Mouse (Mus musculus) mouse embryonic stem cell (cell line): ENCODE data around the gene Ccnh.
"Not testable (repeated sequence)": the region's sequence is repeated elsewhere in the genome, so short reads cannot be mapped to it uniquely, and the experiment has no call there.

Experiments used
- in situ Hi-C, 2 experiments: fragments of 300-500 bp; cut with MboI; formaldehyde crosslinking; loops; 1 replicate in 1 of 2; 3 replicates in 1 of 2; pipeline ENCODE4 v1.14.3; 2019 to 2020; ENCODE audit warnings: low sequenced_read_pairs in 2 of 2, low pct_unique_long_range_greater_than_20kb in 1 of 2, mixed read lengths in 1 of 2; ENCODE audit not compliant: unreplicated experiment in 1 of 2

Gene Ccnh

GRCm38 (mm10) chr13:85188903-85189643 is at the start of gene Ccnh:
Gene Ccnh (plus strand): TSS chr13:85189408.
- in situ Hi-C loops = no loop called here

- in situ Hi-C loops = not testable (repeated sequence)
Measured at GRCm38 (mm10) chr13:85143361-85143760, 45.8 kb upstream of the Ccnh start.

- in situ Hi-C loops = no loop called here
Measured at GRCm38 (mm10) chr13:85146471-85146870, 42.7 kb upstream of the Ccnh start.

- in situ Hi-C loops = loop anchor here in 1 of 2 experiments (25.0 kb wide), 1 partner anchor 192 kb away; no protein-coding TSS in a partner anchor
Measured at GRCm38 (mm10) chr13:85154746-85155145, 34.5 kb upstream of the Ccnh start.

- in situ Hi-C loops = loop anchor here (10.0 to 25.0 kb wide), 2 partner anchors 198 to 205 kb away; no protein-coding TSS in a partner anchor
Measured at GRCm38 (mm10) chr13:85159971-85160370, 29.2 kb upstream of the Ccnh start.

GRCm38 (mm10) chr13:85164512-85165124 is 24.6 kb upstream of the Ccnh start:
- in situ Hi-C loops = loop anchor here (10.0 to 25.0 kb wide), 2 partner anchors 202 to 210 kb away; no protein-coding TSS in a partner anchor

GRCm38 (mm10) chr13:85189644-85190121 is 475 bp downstream of the Ccnh start:
- in situ Hi-C loops = no loop called here

GRCm38 (mm10) chr13:85191253-85191652 is 2.0 kb downstream of the Ccnh start:
- in situ Hi-C loops = no loop called here

- in situ Hi-C loops = no loop called here
Measured at GRCm38 (mm10) chr13:85207493-85207892, 18.3 kb downstream of the Ccnh start.

- in situ Hi-C loops = no loop called here
Measured at GRCm38 (mm10) chr13:85208656-85209055, 19.4 kb downstream of the Ccnh start.

GRCm38 (mm10) chr13:85210353-85210752 is 21.1 kb downstream of the Ccnh start:
- in situ Hi-C loops = no loop called here

- in situ Hi-C loops = no loop called here
Measured at GRCm38 (mm10) chr13:85218656-85219055, 29.4 kb downstream of the Ccnh start.

GRCm38 (mm10) chr13:85238760-85239159 is 49.6 kb downstream of the Ccnh start:
- in situ Hi-C loops = no loop called here
